Mouse (Mus musculus): ENCODE data around the gene Trim10. TPM values are rescaled to one million over a fixed set of nuclear protein-coding genes. Genes with fewer than 3 reads are reported as not detected.
"Not testable (repeated sequence)": the region's sequence is repeated elsewhere in the genome, so short reads cannot be mapped to it uniquely, and the experiment has no call there.

Gene Trim10
- total RNA-seq (2021) = not detected
- long read RNA-seq, experiment 1 = 0 reads
- long read RNA-seq, experiment 2 = 0 reads

DNA sequence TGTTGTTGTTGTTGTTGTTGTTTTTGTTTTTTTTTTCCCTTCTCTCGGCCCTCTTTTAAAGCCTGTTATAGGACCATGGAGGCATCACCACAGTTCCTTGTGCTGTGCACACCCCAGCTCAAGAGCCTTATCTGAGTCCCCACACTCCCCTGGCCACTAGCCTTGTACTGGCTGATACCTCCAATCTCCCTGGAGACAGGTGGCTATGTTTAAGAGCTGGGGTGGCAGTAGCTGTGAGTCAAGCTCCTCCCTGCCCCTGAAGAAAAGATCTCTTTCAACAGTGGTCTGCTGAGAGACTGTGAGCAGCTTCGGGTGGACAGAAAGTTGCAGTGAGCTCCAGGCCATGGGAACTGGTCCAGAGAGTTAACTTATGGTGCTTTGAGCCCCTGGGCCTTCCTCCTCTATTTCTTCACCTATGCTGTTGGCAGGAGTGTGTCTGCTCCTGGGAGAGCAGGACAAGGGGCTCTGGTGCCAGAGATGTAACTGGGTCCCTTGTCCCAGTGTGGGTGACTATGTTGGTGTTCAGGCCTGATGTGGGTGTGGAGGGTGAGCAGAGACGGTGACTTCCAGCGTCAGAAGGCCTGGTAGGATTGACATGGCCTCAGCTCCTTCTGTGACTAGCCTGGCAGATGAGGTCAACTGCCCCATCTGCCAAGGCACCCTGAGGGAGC, at the start of gene Trim10:
TSS of gene Trim10 (plus strand) at position 291 of the 671 bp plus-strand sequence.
- Histone ChIP-seq H3K27ac (no peak within 1 kb of the TSS), H3K4me3 (no peak within 1 kb of the TSS; the same call in 1 of the 2 replicates)
- no peak for DNase-seq (ENCODE audit: low spot score in 2 of 2)
- TF ChIP-seq CTCF (conservative IDR thresholded peaks at IDR 0.05) = no peak

- Histone ChIP-seq H3K4me3 (no peak overlapping the region), H3K27ac (no peak overlapping the region)
- peak; percentile 86 for TF ChIP-seq CTCF (conservative IDR thresholded peaks at IDR 0.05)
- DNase-seq (ENCODE audit: low spot score in 2 of 2) = peak; percentile 10 to 25
Observed at GRCm38 (mm10) chr17:36824005-36824404, 45.4 kb upstream of the Trim10 start.

DNA sequence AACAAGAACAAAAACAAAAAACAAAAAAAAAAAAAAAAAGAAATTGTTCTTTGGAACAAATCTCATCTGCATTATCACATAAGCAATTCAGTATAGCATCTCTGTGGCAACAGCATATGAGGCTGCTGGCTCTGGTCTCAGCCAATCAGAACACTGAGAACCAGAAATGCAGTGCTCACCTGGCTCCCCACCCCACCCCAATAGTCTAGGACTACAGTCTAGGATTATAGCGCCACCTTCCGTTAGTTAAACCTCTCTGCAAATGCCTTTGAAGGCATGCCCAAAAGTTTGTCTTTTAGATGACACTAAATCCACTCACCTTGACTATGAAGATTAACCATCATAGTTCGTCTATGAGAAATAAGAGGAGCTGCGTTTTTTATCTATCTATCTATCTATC, 43.8 kb upstream of the Trim10 start:
- TF ChIP-seq CTCF (conservative IDR thresholded peaks at IDR 0.05) = no peak; the same call in 1 of the 2 replicates
- DNase-seq (ENCODE audit: low spot score in 2 of 2) = no peak
- no peak overlapping the region for H3K27ac ChIP-seq

GRCm38 (mm10) chr17:36826002-36826401, 43.4 kb upstream of the Trim10 start:
- TF ChIP-seq CTCF (conservative IDR thresholded peaks at IDR 0.05) = peak; percentile 82
- not testable (repeated sequence) for H3K27ac ChIP-seq
- peak; percentile 82 to 84 for DNase-seq (ENCODE audit: low spot score in 2 of 2)
- H3K4me3 ChIP-seq = peak overlapping the region; percentile 27; the same call in 1 of the 2 replicates

More for the DNA sequence above, 43.8 kb upstream of the Trim10 start:
- peak overlapping the region; percentile 27; the same call in 1 of the 2 replicates for H3K4me3 ChIP-seq

DNA sequence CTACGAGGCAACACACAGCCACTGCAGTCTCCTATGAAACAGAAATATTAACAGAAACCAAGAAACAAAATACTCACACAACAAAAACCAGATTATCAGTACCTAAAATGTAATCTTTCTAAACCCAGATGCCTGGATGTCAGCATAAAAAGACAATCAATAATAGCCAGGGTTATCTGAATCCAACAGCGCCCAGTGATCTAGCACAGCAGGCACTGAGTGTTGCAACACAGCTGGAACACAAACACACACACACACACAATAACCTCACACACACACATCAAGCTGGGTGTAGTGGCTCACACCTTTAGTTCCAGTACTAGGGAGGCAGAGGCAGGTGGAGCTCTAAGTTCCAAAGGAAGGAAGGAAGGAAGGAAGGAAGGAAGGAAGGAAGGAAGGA, 40.9 kb upstream of the Trim10 start:
- no peak for DNase-seq (ENCODE audit: low spot score in 2 of 2)
- TF ChIP-seq CTCF (conservative IDR thresholded peaks at IDR 0.05) = no peak
- H3K4me3 ChIP-seq = no peak overlapping the region
- no peak overlapping the region for H3K27ac ChIP-seq

DNA sequence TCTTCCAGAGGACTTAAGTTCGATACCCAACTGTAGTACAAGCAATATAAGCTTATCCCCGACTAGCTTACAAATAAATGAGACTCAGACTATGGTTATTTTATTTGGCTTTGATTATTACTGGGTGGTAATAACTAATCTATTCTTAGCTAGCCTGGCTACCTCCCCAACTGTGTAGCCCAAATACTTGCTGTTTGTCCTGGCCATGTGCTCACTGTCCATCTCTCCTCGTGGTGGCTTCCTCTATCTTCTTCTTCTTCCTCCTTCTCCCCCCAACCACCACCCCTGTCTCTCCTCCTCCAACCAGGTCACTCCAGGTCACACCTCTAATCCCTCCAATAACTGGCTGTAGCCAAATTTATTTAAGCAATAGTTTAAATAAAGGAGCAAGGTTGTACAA, 38.9 kb upstream of the Trim10 start:
- no peak overlapping the region for H3K27ac ChIP-seq
- DNase-seq (ENCODE audit: low spot score in 2 of 2) = no peak
- no peak overlapping the region for H3K4me3 ChIP-seq
- no peak for TF ChIP-seq CTCF (conservative IDR thresholded peaks at IDR 0.05)

GRCm38 (mm10) chr17:36832694-36833093, 36.7 kb upstream of the Trim10 start:
- no peak for DNase-seq (ENCODE audit: low spot score in 2 of 2)
- TF ChIP-seq CTCF (conservative IDR thresholded peaks at IDR 0.05) = no peak
- H3K4me3 ChIP-seq = no peak overlapping the region
- H3K27ac ChIP-seq = no peak overlapping the region

- Histone ChIP-seq H3K27ac (peak overlapping the region; percentile 92; the same call in 1 of the 2 replicates), H3K4me3 (peak overlapping the region; percentile 73)
- TF ChIP-seq CTCF (conservative IDR thresholded peaks at IDR 0.05) = peak; percentile 71
- DNase-seq (ENCODE audit: low spot score in 2 of 2) = peak; percentile 37 to 55
Observed at GRCm38 (mm10) chr17:36835591-36836426, 33.6 kb upstream of the Trim10 start.

DNA sequence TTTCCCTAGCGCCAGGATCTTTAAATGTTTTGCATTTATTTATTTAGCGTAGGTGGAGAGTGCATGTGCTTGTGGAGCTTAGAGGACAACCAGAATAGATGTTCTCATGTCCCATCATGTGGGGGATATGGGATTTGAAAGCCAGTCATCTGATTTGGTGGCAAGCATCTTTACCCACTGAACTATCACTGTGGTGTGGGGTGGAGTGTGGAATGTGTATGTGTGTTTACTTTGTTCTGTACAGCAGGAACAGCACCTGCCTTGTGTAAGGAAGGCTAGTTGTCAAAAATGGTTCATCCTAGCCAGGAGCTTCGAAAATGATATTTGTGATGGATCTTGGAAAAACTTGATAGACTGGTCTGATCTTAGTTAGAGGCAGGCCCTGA, 33.0 kb upstream of the Trim10 start:
- no peak for DNase-seq (ENCODE audit: low spot score in 2 of 2)
- no peak for TF ChIP-seq CTCF (conservative IDR thresholded peaks at IDR 0.05)
- Histone ChIP-seq H3K27ac (peak overlapping the region; percentile 92), H3K4me3 (peak overlapping the region; percentile 73)

- TF ChIP-seq CTCF (conservative IDR thresholded peaks at IDR 0.05) = no peak
Observed at GRCm38 (mm10) chr17:36836874-36837647, 32.3 kb upstream of the Trim10 start, which contains the start of gene Trim26. TSS of gene Trim26 (plus strand) at chr17:36837134.

DNA sequence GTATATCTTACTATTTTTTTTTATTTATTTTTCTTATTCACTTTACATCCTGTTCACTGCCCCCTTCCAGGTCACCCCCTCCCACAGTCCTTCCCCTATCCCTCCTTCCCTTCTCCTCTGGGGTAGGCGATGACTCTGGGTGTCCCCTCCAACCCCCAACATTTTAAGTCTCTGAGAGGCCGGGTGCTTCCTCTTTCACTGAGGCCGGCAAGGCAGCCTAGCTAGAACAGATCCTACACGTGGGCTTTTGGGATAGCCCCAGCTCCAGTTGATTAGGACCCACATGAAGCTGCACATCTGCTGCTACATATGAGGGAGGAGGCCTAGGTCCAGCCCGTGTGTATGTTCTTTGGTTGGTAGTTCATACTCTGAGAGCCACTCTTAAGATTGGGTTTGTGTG, 30.4 kb upstream of the Trim10 start:
- DNase-seq (ENCODE audit: low spot score in 2 of 2) = no peak
- no peak for TF ChIP-seq CTCF (conservative IDR thresholded peaks at IDR 0.05)
- no peak overlapping the region for H3K4me3 ChIP-seq
- H3K27ac ChIP-seq = no peak overlapping the region

More at GRCm38 (mm10) chr17:36836874-36837647, 32.3 kb upstream of the Trim10 start, which contains the start of gene Trim26:
- peak; percentile 97 to 98 for DNase-seq (ENCODE audit: low spot score in 2 of 2)
- H3K27ac ChIP-seq = peak within 1 kb of the TSS; percentile 92
- peak within 1 kb of the TSS; percentile 73 for H3K4me3 ChIP-seq

DNA sequence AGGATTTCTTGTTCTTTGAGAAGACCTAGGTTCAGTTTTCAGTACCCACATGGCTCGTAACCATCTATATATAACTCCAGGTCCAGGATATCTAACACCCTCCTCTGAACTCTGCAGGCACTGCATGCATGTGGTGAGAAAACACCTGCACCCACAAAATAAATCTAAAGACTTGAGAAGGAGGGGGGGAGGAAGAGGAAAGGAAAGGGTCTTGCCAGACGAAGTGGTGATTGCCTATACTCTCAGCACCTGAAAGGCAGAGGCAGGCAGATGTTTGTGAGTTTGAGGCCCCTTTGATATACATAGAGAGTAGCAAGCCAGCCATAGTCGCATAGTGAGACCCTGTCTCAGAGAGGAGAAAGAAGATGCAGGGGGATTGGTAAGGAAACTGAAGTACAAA, 29.4 kb upstream of the Trim10 start:
- TF ChIP-seq CTCF (conservative IDR thresholded peaks at IDR 0.05) = no peak
- no peak for DNase-seq (ENCODE audit: low spot score in 2 of 2)

More for the DNA sequence above, 29.4 kb upstream of the Trim10 start:
- H3K4me3 ChIP-seq = no peak overlapping the region
- H3K27ac ChIP-seq = no peak overlapping the region
